Mouse (Mus musculus): Measurements from ENCODE around the gene Lrrc56. TPM values are rescaled to one million over a fixed set of nuclear protein-coding genes. Genes with fewer than 3 reads are reported as not detected.
A peak's percentile ranks its signal among the peaks of the same experiment; 100 is the strongest.

The Lrrc56 gene
- polyA plus RNA-seq, 1 experiment from 2014 or later, result 6.5 TPM

GRCm38 (mm10) chr7:141196619-141197282 is 2.8 kb downstream of the Lrrc56 start:
- WGBS, result 87% methylated on average over 8 of the region's 8 CpGs
- Histone ChIP-seq H3K4me2 (ENCODE audit: low read depth, low read length) (no peak overlapping the region), H3K27me3 (replicated peaks; ENCODE audit: control insufficient read depth, insufficient read depth, low read length) (no peaks in the 10 kb centered on the region), H3K4me1 (ENCODE audit: control insufficient read depth, insufficient read depth, low read length) (peaks cover 17% of the 10 kb centered on the region), H3K36me3 (ENCODE audit: control insufficient read depth, insufficient read depth, low read length) (no peaks in the 10 kb centered on the region), H3K4me3 (ENCODE audit: low read length) (no peak overlapping the region), H3K9me3 (ENCODE audit: control insufficient read depth, low read length) (no peaks in the 10 kb centered on the region), H3K27ac (ENCODE audit: low read length) (no peak overlapping the region), H3K9ac (ENCODE audit: low read depth, low read length) (no peak overlapping the region)
- no peak for ATAC-seq

- no peaks in the 10 kb centered on the region for H3K27me3 ChIP-seq (replicated peaks; ENCODE audit: control insufficient read depth, insufficient read depth, low read length)
- no peak overlapping the region for H3K9ac ChIP-seq (ENCODE audit: low read depth, low read length)
- no peak for ATAC-seq
- H3K4me3 ChIP-seq (ENCODE audit: low read length), result no peak overlapping the region
- H3K36me3 ChIP-seq (ENCODE audit: control insufficient read depth, insufficient read depth, low read length), result no peaks in the 10 kb centered on the region
- no peak overlapping the region for H3K27ac ChIP-seq (ENCODE audit: low read length)
- no peaks in the 10 kb centered on the region for H3K9me3 ChIP-seq (ENCODE audit: control insufficient read depth, low read length)
- H3K4me1 ChIP-seq (ENCODE audit: control insufficient read depth, insufficient read depth, low read length), result peaks cover 8% of the 10 kb centered on the region
- no peak overlapping the region for H3K4me2 ChIP-seq (ENCODE audit: low read depth, low read length)
- 70% methylated on average over 4 of the region's 4 CpGs for WGBS
Observed at GRCm38 (mm10) chr7:141198121-141198520, 4.2 kb downstream of the Lrrc56 start.

GRCm38 (mm10) chr7:141204546-141204945 is 10.6 kb downstream of the Lrrc56 start:
- Histone ChIP-seq H3K4me2 (ENCODE audit: low read depth, low read length) (no peak overlapping the region), H3K4me1 (ENCODE audit: control insufficient read depth, insufficient read depth, low read length) (no peaks in the 10 kb centered on the region), H3K27ac (ENCODE audit: low read length) (no peak overlapping the region), H3K36me3 (ENCODE audit: control insufficient read depth, insufficient read depth, low read length) (no peaks in the 10 kb centered on the region), H3K4me3 (ENCODE audit: low read length) (no peak overlapping the region), H3K9me3 (ENCODE audit: control insufficient read depth, low read length) (no peaks in the 10 kb centered on the region), H3K27me3 (replicated peaks; ENCODE audit: control insufficient read depth, insufficient read depth, low read length) (no peaks in the 10 kb centered on the region), H3K9ac (ENCODE audit: low read depth, low read length) (no peak overlapping the region)
- 79% methylated on average over 3 of the region's 3 CpGs for WGBS
- no peak for ATAC-seq

GRCm38 (mm10) chr7:141205504-141205903 is 11.5 kb downstream of the Lrrc56 start:
- Histone ChIP-seq H3K27me3 (replicated peaks; ENCODE audit: control insufficient read depth, insufficient read depth, low read length) (no peaks in the 10 kb centered on the region), H3K9me3 (ENCODE audit: control insufficient read depth, low read length) (no peaks in the 10 kb centered on the region), H3K4me1 (ENCODE audit: control insufficient read depth, insufficient read depth, low read length) (peaks cover 4% of the 10 kb centered on the region; the same call in 1 of the 2 replicates), H3K27ac (ENCODE audit: low read length) (no peak overlapping the region), H3K36me3 (ENCODE audit: control insufficient read depth, insufficient read depth, low read length) (no peaks in the 10 kb centered on the region), H3K4me3 (ENCODE audit: low read length) (no peak overlapping the region), H3K4me2 (ENCODE audit: low read depth, low read length) (no peak overlapping the region), H3K9ac (ENCODE audit: low read depth, low read length) (no peak overlapping the region)
- ATAC-seq, result no peak
- 82% methylated on average over 5 of the region's 5 CpGs for WGBS

GRCm38 (mm10) chr7:141206182-141206937 is 12.4 kb downstream of the Lrrc56 start:
- Histone ChIP-seq H3K36me3 (ENCODE audit: control insufficient read depth, insufficient read depth, low read length) (no peaks in the 10 kb centered on the region), H3K27me3 (replicated peaks; ENCODE audit: control insufficient read depth, insufficient read depth, low read length) (no peaks in the 10 kb centered on the region), H3K4me2 (ENCODE audit: low read depth, low read length) (no peak overlapping the region), H3K9ac (ENCODE audit: low read depth, low read length) (no peak overlapping the region), H3K9me3 (ENCODE audit: control insufficient read depth, low read length) (no peaks in the 10 kb centered on the region), H3K4me3 (ENCODE audit: low read length) (no peak overlapping the region), H3K4me1 (ENCODE audit: control insufficient read depth, insufficient read depth, low read length) (peaks cover 11% of the 10 kb centered on the region; the same call in 1 of the 2 replicates), H3K27ac (ENCODE audit: low read length) (no peak overlapping the region)
- ATAC-seq, result no peak
- 91% methylated on average over 18 of the region's 18 CpGs for WGBS

- WGBS, result 66% methylated on average over 3 of the region's 3 CpGs
- H3K36me3 ChIP-seq (ENCODE audit: control insufficient read depth, insufficient read depth, low read length), result no peaks in the 10 kb centered on the region
Observed at GRCm38 (mm10) chr7:141209526-141209925, 15.6 kb downstream of the Lrrc56 start.

GRCm38 (mm10) chr7:141210137-141210536 is 16.2 kb downstream of the Lrrc56 start:
- H3K27ac ChIP-seq (ENCODE audit: low read length), result no peak overlapping the region
- no peak overlapping the region for H3K4me2 ChIP-seq (ENCODE audit: low read depth, low read length)
- no peaks in the 10 kb centered on the region for H3K9me3 ChIP-seq (ENCODE audit: control insufficient read depth, low read length)
- H3K9ac ChIP-seq (ENCODE audit: low read depth, low read length), result no peak overlapping the region
- no peak overlapping the region for H3K4me3 ChIP-seq (ENCODE audit: low read length)
- H3K36me3 ChIP-seq (ENCODE audit: control insufficient read depth, insufficient read depth, low read length), result no peaks in the 10 kb centered on the region
- peaks cover 34% of the 10 kb centered on the region for H3K4me1 ChIP-seq (ENCODE audit: control insufficient read depth, insufficient read depth, low read length)
- 57% methylated on average over 12 of the region's 12 CpGs for WGBS
- H3K27me3 ChIP-seq (replicated peaks; ENCODE audit: control insufficient read depth, insufficient read depth, low read length), result no peaks in the 10 kb centered on the region
- no peak for ATAC-seq

More at GRCm38 (mm10) chr7:141209526-141209925, 15.6 kb downstream of the Lrrc56 start:
- no peak overlapping the region for H3K4me3 ChIP-seq (ENCODE audit: low read length)
- H3K4me1 ChIP-seq (ENCODE audit: control insufficient read depth, insufficient read depth, low read length), result peaks cover 29% of the 10 kb centered on the region; the same call in 1 of the 2 replicates
- H3K27me3 ChIP-seq (replicated peaks; ENCODE audit: control insufficient read depth, insufficient read depth, low read length), result no peaks in the 10 kb centered on the region
- no peak overlapping the region for H3K9ac ChIP-seq (ENCODE audit: low read depth, low read length)
- no peak overlapping the region for H3K27ac ChIP-seq (ENCODE audit: low read length)
- H3K9me3 ChIP-seq (ENCODE audit: control insufficient read depth, low read length), result no peaks in the 10 kb centered on the region
- no peak overlapping the region for H3K4me2 ChIP-seq (ENCODE audit: low read depth, low read length)
- no peak for ATAC-seq

GRCm38 (mm10) chr7:141210606-141211131 is 16.7 kb downstream of the Lrrc56 start:
- Histone ChIP-seq H3K27me3 (replicated peaks; ENCODE audit: control insufficient read depth, insufficient read depth, low read length) (no peaks in the 10 kb centered on the region), H3K9ac (ENCODE audit: low read depth, low read length) (no peak overlapping the region), H3K27ac (ENCODE audit: low read length) (no peak overlapping the region), H3K4me2 (ENCODE audit: low read depth, low read length) (no peak overlapping the region), H3K36me3 (ENCODE audit: control insufficient read depth, insufficient read depth, low read length) (no peaks in the 10 kb centered on the region), H3K4me3 (ENCODE audit: low read length) (no peak overlapping the region), H3K9me3 (ENCODE audit: control insufficient read depth, low read length) (no peaks in the 10 kb centered on the region), H3K4me1 (ENCODE audit: control insufficient read depth, insufficient read depth, low read length) (peaks cover 35% of the 10 kb centered on the region)
- 83% methylated on average over 14 of the region's 14 CpGs for WGBS
- no peak for ATAC-seq

GRCm38 (mm10) chr7:141213133-141213532 is 19.2 kb downstream of the Lrrc56 start:
- peak overlapping the region; percentile 9; the same call in 1 of the 2 replicates for H3K9ac ChIP-seq (ENCODE audit: low read depth, low read length)
- H3K27ac ChIP-seq (ENCODE audit: low read length), result peak overlapping the region; percentile 97; the same call in 1 of the 2 replicates
- H3K4me1 ChIP-seq (ENCODE audit: control insufficient read depth, insufficient read depth, low read length), result peaks cover 53% of the 10 kb centered on the region
- no peak overlapping the region for H3K4me3 ChIP-seq (ENCODE audit: low read length)
- peak overlapping the region; percentile 32; the same call in 1 of the 2 replicates for H3K4me2 ChIP-seq (ENCODE audit: low read depth, low read length)
- H3K36me3 ChIP-seq (ENCODE audit: control insufficient read depth, insufficient read depth, low read length), result no peaks in the 10 kb centered on the region
- no peak for ATAC-seq
- H3K27me3 ChIP-seq (replicated peaks; ENCODE audit: control insufficient read depth, insufficient read depth, low read length), result no peaks in the 10 kb centered on the region
- 69% methylated on average over 3 of the region's 3 CpGs for WGBS
- no peaks in the 10 kb centered on the region for H3K9me3 ChIP-seq (ENCODE audit: control insufficient read depth, low read length)
